In the genomic region with DNA sequence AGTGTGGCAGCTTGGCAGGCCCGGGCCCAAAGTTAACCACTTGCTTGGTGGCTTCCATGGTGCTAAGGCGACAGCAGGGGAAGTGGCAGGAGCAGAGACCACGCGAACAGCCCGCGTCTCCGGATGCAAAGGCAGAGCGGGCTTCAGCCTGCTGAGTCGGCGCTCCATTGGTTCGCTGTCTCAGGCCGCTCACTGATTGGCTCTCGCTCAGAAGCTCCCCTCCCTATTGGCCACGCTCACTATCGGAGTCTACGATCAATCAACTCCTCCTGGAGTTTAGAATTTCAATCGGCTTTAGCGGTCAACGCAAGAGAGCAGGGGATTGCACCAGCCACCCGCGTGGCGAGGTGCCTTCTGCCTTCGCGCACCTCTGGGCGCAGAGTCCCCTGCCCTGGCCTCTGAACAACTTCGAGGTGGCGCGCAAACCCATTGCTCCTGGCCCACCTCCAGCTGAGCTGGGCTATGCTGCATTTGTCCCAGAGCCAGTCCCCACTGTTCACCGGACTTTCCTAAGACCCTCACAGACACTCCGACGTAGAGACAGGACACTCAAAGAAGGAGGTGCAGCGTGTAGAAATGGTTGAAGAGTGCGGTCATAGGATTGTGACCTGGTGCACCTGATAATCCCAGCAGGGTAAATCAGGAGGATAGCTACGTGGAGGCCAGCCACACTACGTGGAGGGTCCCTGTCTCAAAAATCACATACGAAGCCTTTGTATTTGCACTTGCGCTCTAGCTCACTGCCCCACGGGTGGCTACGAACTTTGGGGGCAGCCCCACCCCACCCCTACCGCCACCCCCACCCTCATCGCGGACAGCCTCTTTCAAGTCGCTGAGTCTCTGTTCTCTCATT, we compare ENCODE assay signal across 8 mouse cellular contexts. TPM values are rescaled to one million over a fixed set of nuclear protein-coding genes. Genes with fewer than 3 reads are reported as not detected.
DNase-seq lines count a peak whose midpoint lies in the region; ATAC-seq and TF ChIP-seq lines count a peak whose summit lies in the region.

No protein-coding gene starts in this region.

- peak overlapping the region; percentile 90 for H3K4me3 ChIP-seq in ES-Bruce4 (ENCODE audit: low read depth, low read length)
- H3K4me3 ChIP-seq in forebrain, embryonic 11.5 days (ENCODE audit: low read depth, low read length) = peak overlapping the region; percentile 70
- peak overlapping the region; percentile 71 for H3K4me3 ChIP-seq in heart, embryonic 16.5 days (ENCODE audit: low read length)
- peak overlapping the region; percentile 80 to 90 for H3K4me3 ChIP-seq in liver, embryonic 14.5 days (ENCODE audit: insufficient read depth in 1 of 2, low read depth in 2 of 2, low read length in 2 of 2)
- peak overlapping the region; percentile 62 for H3K4me3 ChIP-seq in stomach, embryonic 15.5 days (replicated peaks)

- H3K4me1 ChIP-seq in ES-Bruce4 (ENCODE audit: control insufficient read depth, insufficient read depth, low read length) = peaks cover 1% of the 10 kb centered on the region
- peaks cover 9% of the 10 kb centered on the region; the same call in 1 of the 2 replicates for H3K4me1 ChIP-seq in forebrain, embryonic 11.5 days (replicated peaks; ENCODE audit: control insufficient read depth, insufficient read depth, low read length)
- H3K4me1 ChIP-seq in heart, embryonic 16.5 days (ENCODE audit: control insufficient read depth, insufficient read depth, low read length) = peaks cover 18% of the 10 kb centered on the region
- H3K4me1 ChIP-seq in liver, embryonic 14.5 days (replicated peaks; ENCODE audit: control insufficient read depth in 2 of 2, insufficient read depth in 2 of 2, low read length in 1 of 2) = peaks cover 6 to 12% of the 10 kb centered on the region in 2 experiments; a peak in 3 of 4 replicates
- H3K4me1 ChIP-seq in stomach, embryonic 15.5 days = peaks cover 19% of the 10 kb centered on the region; the same call in 1 of the 2 replicates

- TF ChIP-seq EP300 in ES-Bruce4 (IDR thresholded peaks at IDR 0.05; ENCODE audit: insufficient read depth, low read depth, low read length) = no peak
- no peak; the same call in 1 of the 2 replicates for TF ChIP-seq EP300 in liver, embryonic 14.5 days (IDR thresholded peaks at IDR 0.05; ENCODE audit: low read depth)

- peak overlapping the region; percentile 94 for H3K4me2 ChIP-seq in forebrain, embryonic 11.5 days (ENCODE audit: low read depth, low read length, severe bottlenecking)
- peak overlapping the region; percentile 91 for H3K4me2 ChIP-seq in heart, embryonic 16.5 days (ENCODE audit: low read depth, low read length)
- H3K4me2 ChIP-seq in liver, embryonic 14.5 days (ENCODE audit: low read depth) = peak overlapping the region; percentile 93
- H3K4me2 ChIP-seq in stomach, embryonic 15.5 days = peak overlapping the region; percentile 90

- no peaks in the 10 kb centered on the region; the same call in 1 of the 2 replicates for H3K9me3 ChIP-seq in ES-Bruce4 (replicated peaks; ENCODE audit: control insufficient read depth, insufficient read depth, low read length, poor library complexity, severe bottlenecking)
- H3K9me3 ChIP-seq in forebrain, embryonic 11.5 days (ENCODE audit: control insufficient read depth, low read length) = no peaks in the 10 kb centered on the region
- no peaks in the 10 kb centered on the region for H3K9me3 ChIP-seq in heart, embryonic 16.5 days (replicated peaks; ENCODE audit: control insufficient read depth, low read length)
- H3K9me3 ChIP-seq in liver, embryonic 14.5 days (ENCODE audit: control insufficient read depth, low read length) = no peaks in the 10 kb centered on the region
- H3K9me3 ChIP-seq in stomach, embryonic 15.5 days = no peaks in the 10 kb centered on the region

- peak; percentile 99 for ATAC-seq in forebrain, embryonic 11.5 days (replicated peaks; ENCODE audit: low FRiP score)
- ATAC-seq in heart, embryonic 16.5 days (replicated peaks; ENCODE audit: extremely low read depth, insufficient read depth, low FRiP score) = peak; percentile 93
- ATAC-seq in liver, embryonic 14.5 days (ENCODE audit: insufficient read depth) = peak; percentile 96
- ATAC-seq in stomach, embryonic 15.5 days (ENCODE audit: insufficient read depth, low FRiP score, low read depth) = peak; percentile 98

- peak; percentile 37 for TF ChIP-seq POLR2A in ES-Bruce4 (IDR thresholded peaks at IDR 0.05; ENCODE audit: insufficient read depth, low read length)

- TF ChIP-seq CTCF in ES-Bruce4 (IDR thresholded peaks at IDR 0.05; ENCODE audit: low read depth, low read length) = no peak
- no peak for TF ChIP-seq CTCF in liver, embryonic 14.5 days (IDR thresholded peaks at IDR 0.05; ENCODE audit: low read depth)

- WGBS in forebrain, embryonic 11.5 days = 2% methylated on average over 43 of the region's 43 CpGs
- WGBS in heart, embryonic 16.5 days = 2% methylated on average over 43 of the region's 43 CpGs
- 4% methylated on average over 43 of the region's 43 CpGs for WGBS in liver, embryonic 14.5 days (ENCODE audit: insufficient replicate concordance)
- WGBS in stomach, embryonic 15.5 days = 3% methylated on average over 43 of the region's 43 CpGs

- peak overlapping the region; percentile 27 for H3K27ac ChIP-seq in ES-Bruce4 (ENCODE audit: insufficient read depth, low read length)
- peak overlapping the region; percentile 78 for H3K27ac ChIP-seq in forebrain, embryonic 11.5 days (ENCODE audit: low read depth, low read length)
- H3K27ac ChIP-seq in heart, embryonic 16.5 days (ENCODE audit: low read length) = peak overlapping the region; percentile 96
- H3K27ac ChIP-seq in liver, embryonic 14.5 days = peak overlapping the region; percentile 74
- H3K27ac ChIP-seq in stomach, embryonic 15.5 days = peak overlapping the region; percentile 90

- no peaks in the 10 kb centered on the region for H3K27me3 ChIP-seq in ES-Bruce4 (ENCODE audit: control insufficient read depth, insufficient read depth, low read length, poor library complexity, severe bottlenecking)
- no peaks in the 10 kb centered on the region for H3K27me3 ChIP-seq in forebrain, embryonic 11.5 days (ENCODE audit: control insufficient read depth, insufficient read depth, low read length)
- H3K27me3 ChIP-seq in heart, embryonic 16.5 days (ENCODE audit: control insufficient read depth, insufficient read depth, low read length) = no peaks in the 10 kb centered on the region
- H3K27me3 ChIP-seq in liver, embryonic 14.5 days (ENCODE audit: control insufficient read depth, insufficient read depth, low read length) = no peaks in the 10 kb centered on the region
- no peaks in the 10 kb centered on the region for H3K27me3 ChIP-seq in stomach, embryonic 15.5 days (replicated peaks)

- peaks cover 7% of the 10 kb centered on the region for H3K36me3 ChIP-seq in ES-Bruce4 (ENCODE audit: control insufficient read depth, insufficient read depth, low read length, poor library complexity, severe bottlenecking)
- no peaks in the 10 kb centered on the region for H3K36me3 ChIP-seq in forebrain, embryonic 11.5 days (ENCODE audit: control insufficient read depth, insufficient read depth, low read length)
- H3K36me3 ChIP-seq in heart, embryonic 16.5 days (ENCODE audit: control insufficient read depth, insufficient read depth) = no peaks in the 10 kb centered on the region
- peaks cover 4% of the 10 kb centered on the region; the same call in 1 of the 2 replicates for H3K36me3 ChIP-seq in liver, embryonic 14.5 days (replicated peaks; ENCODE audit: control insufficient read depth, insufficient read depth, low read depth)
- no peaks in the 10 kb centered on the region for H3K36me3 ChIP-seq in stomach, embryonic 15.5 days

- peak overlapping the region; percentile 68 for H3K9ac ChIP-seq in ES-Bruce4 (ENCODE audit: low read depth, poor library complexity, severe bottlenecking)
- peak overlapping the region; percentile 75 for H3K9ac ChIP-seq in forebrain, embryonic 11.5 days (ENCODE audit: low read length)
- peak overlapping the region; percentile 81 for H3K9ac ChIP-seq in heart, embryonic 16.5 days (ENCODE audit: low read length)
- H3K9ac ChIP-seq in liver, embryonic 14.5 days (replicated peaks) = peak overlapping the region; percentile 80
- peak overlapping the region; percentile 33 for H3K9ac ChIP-seq in stomach, embryonic 15.5 days

- DNase-seq in c-Kit-positive CD71-positive TER-119-negative erythroid progenitor cells, embryonic 14.5 days (ENCODE audit: low read depth) = peak; percentile 87
- DNase-seq in forebrain, embryonic 11.5 days (ENCODE audit: low spot score) = peak; percentile 92
- peak; percentile 88 to 96 for DNase-seq in kidney, postnatal 25 days
- DNase-seq in liver, embryonic 14.5 days (ENCODE audit: low read depth in 3 of 3, low spot score in 3 of 3) = peak; percentile 85 to 87 (median 85)
- peak; percentile 89 for DNase-seq in neural tube, embryonic 10.5 days (ENCODE audit: extremely low spot score, low spot score)

RNA-seq across cellular contexts. Expression of gene Psat1, which starts 22.0 kb away (rescaled TPM):
- polyA plus RNA-seq in ES-Bruce4 (2011; ENCODE audit: insufficient read depth, insufficient read length, low read depth, missing spikeins) = 213 and 228 TPM in 2 replicates
- polyA plus RNA-seq in forebrain, embryonic 11.5 days (2014; fragmentation: Nextera tagmentation; extraction: Ambion mirVana) = 137 and 142 TPM in 2 replicates
- polyA plus RNA-seq in heart, embryonic 16.5 days (2015; fragmentation: Nextera tagmentation; extraction: Ambion mirVana) = 80.8 and 80.9 TPM in 2 replicates
- polyA plus RNA-seq in liver, embryonic 14.5 days (2012; rRNA removed) = 65.5 and 82.3 TPM in 2 replicates
- 131 and 148 TPM in 2 replicates for polyA plus RNA-seq in liver, embryonic 14.5 days (2014; fragmentation: Nextera tagmentation; extraction: Ambion mirVana)
- 90.5 and 95.5 TPM in 2 replicates for polyA plus RNA-seq in stomach, embryonic 15.5 days (2015; fragmentation: Nextera tagmentation; extraction: Ambion mirVana)

RNA-seq across cellular contexts. Expression of gene Cep78, which starts 59.7 kb away (rescaled TPM):
- 31.0 and 33.6 TPM in 2 replicates for polyA plus RNA-seq in ES-Bruce4 (2011; ENCODE audit: insufficient read depth, insufficient read length, low read depth, missing spikeins)
- 68.7 TPM in 2 replicates for polyA plus RNA-seq in forebrain, embryonic 11.5 days (2014; fragmentation: Nextera tagmentation; extraction: Ambion mirVana)
- polyA plus RNA-seq in heart, embryonic 16.5 days (2015; fragmentation: Nextera tagmentation; extraction: Ambion mirVana) = 12.5 and 13.2 TPM in 2 replicates
- polyA plus RNA-seq in liver, embryonic 14.5 days (2012; rRNA removed) = 3.2 and 5.1 TPM in 2 replicates
- 8.7 and 9.8 TPM in 2 replicates for polyA plus RNA-seq in liver, embryonic 14.5 days (2014; fragmentation: Nextera tagmentation; extraction: Ambion mirVana)
- 19.5 and 23.2 TPM in 2 replicates for polyA plus RNA-seq in stomach, embryonic 15.5 days (2015; fragmentation: Nextera tagmentation; extraction: Ambion mirVana)

Comparison
In these comparisons a context has a peak if more than half of its experiments do, and no peak if none do; other contexts are left out.
1. Peak in every context shown above with its lines: DNase-seq, ATAC-seq, H3K4me3 ChIP-seq and H3K27ac ChIP-seq.
2. H3K27ac ChIP-seq: peak in every context shown above with its lines; median percentile 96 in heart, embryonic 16.5 days; 90 in stomach, embryonic 15.5 days; 78 in forebrain, embryonic 11.5 days; 74 in liver, embryonic 14.5 days; 27 in ES-Bruce4.